Mouse (Mus musculus) forebrain, embryonic 13.5 days (tissue): ENCODE measurements around the gene Rangap1. TPM values are rescaled to one million over a fixed set of nuclear protein-coding genes. Genes with fewer than 3 reads are reported as not detected.

Source experiments
- ATAC-seq: fragments of 200-750 bp; cut with Nextera tagmentation; 2 replicates; pipeline ENCODE4 v1.8.0; 2017
- H3K27ac ChIP-seq: fragments of 300-500 bp; sonication (generic); 2 replicates; pipeline ENCODE4 v1.5.1; 2015; ENCODE audit warnings: inconsistent platforms, mild to moderate bottlenecking, moderate library complexity
- H3K27me3 ChIP-seq: fragments of 300-500 bp; sonication (generic); 2 replicates; pipeline ENCODE4 v1.6.1; 2015; ENCODE audit warnings: mild to moderate bottlenecking, inconsistent platforms
- H3K36me3 ChIP-seq: fragments of 300-500 bp; sonication (generic); 2 replicates; pipeline ENCODE4 v1.6.1; 2015; ENCODE audit warnings: mild to moderate bottlenecking, inconsistent platforms; ENCODE audit not compliant: poor library complexity, severe bottlenecking
- H3K4me1 ChIP-seq: fragments of 300-500 bp; sonication (generic); 2 replicates; pipeline ENCODE4 v1.6.1; 2015; ENCODE audit warnings: inconsistent platforms
- H3K4me2 ChIP-seq: fragments of 300-500 bp; sonication (generic); 2 replicates; pipeline ENCODE4 v1.6.1; 2015; ENCODE audit warnings: inconsistent platforms, mild to moderate bottlenecking, moderate library complexity
- H3K4me3 ChIP-seq: fragments of 300-500 bp; sonication (generic); 2 replicates; pipeline ENCODE4 v1.5.1; 2015; ENCODE audit warnings: mild to moderate bottlenecking, inconsistent platforms
- H3K9ac ChIP-seq: fragments of 300-500 bp; sonication (generic); 2 replicates; pipeline ENCODE4 v1.6.1; 2015; ENCODE audit warnings: mild to moderate bottlenecking, inconsistent platforms
- H3K9me3 ChIP-seq: fragments of 300-500 bp; sonication (generic); replicated peaks from 2 replicates; pipeline ENCODE4 v1.6.1; 2016; ENCODE audit warnings: inconsistent platforms
- WGBS: fragments of 180-500 bp; shearing (Covaris S2); methylation state at CpG from one replicate; pipeline ENCODE4 v1.1.7; 2015; 5-methylcytosine and 5-hydroxymethylcytosine counted together
- polyA plus RNA-seq: library from polyadenylated mRNA; unstranded; fragments of >200 nt; fragmentation: Nextera tagmentation; extraction: Ambion mirVana; gene quantifications from 2 replicates; pipeline ENCODE4 v1.2.1, GENCODE M21; 2015

Rangap1 gene
- polyA plus RNA-seq, 1 experiment from 2014 or later, result 141 TPM

- 67% methylated on average over 3 of the region's 3 CpGs for WGBS
- no peak for ATAC-seq
- no peak overlapping the region for H3K4me3 ChIP-seq
- no peaks in the 10 kb centered on the region for H3K9me3 ChIP-seq
- no peaks in the 10 kb centered on the region for H3K27me3 ChIP-seq
- no peak overlapping the region for H3K9ac ChIP-seq
- no peaks in the 10 kb centered on the region for H3K4me1 ChIP-seq
- H3K4me2 ChIP-seq, result no peak overlapping the region
- H3K36me3 ChIP-seq, result no peaks in the 10 kb centered on the region
- H3K27ac ChIP-seq, result no peak overlapping the region
Observed at GRCm38 (mm10) chr15:81735075-81735474, 10.3 kb downstream of the Rangap1 start.

DNA sequence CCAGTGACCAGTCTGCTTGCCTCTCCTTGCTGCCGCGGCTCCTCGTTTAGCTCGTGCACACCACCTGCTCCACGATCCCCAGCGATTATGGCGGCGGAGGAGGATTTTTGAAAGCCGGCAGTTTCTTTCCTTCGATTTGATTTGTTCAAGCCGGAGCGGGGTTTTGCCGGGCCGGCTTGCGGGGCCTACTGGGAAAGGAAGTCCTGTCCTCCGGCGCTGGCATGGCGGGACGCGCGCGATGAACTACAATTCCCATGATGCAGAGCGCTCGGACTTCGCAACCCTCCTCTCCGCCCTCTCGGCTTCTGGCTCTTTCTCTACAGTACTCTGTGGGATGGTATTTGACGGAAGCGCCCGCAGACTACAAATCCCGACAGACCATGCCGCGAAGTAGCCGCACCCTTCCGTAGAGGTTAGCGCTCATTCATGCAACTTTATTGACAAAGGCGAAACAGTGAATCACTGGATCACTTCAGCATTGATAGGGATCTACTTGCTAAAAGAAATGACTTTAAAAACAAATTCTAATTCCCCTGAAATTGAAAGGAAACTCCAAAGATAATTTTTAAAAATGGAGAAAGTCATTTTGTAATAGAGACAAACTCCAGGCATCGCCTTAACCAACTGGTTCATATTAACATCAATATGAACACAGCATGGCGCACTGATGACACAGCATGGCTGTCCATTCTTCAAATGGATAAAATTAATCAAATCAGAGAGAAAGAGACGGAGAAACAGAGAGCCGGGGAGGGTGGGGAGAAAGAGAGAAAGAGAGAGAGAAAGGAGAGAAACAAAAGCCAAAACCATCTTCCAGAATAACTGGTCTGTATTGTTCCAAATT is 15.3 kb downstream of the Rangap1 start:
- H3K4me2 ChIP-seq, result peak overlapping the region; percentile 95
- peaks cover 22% of the 10 kb centered on the region for H3K4me1 ChIP-seq
- WGBS, result 5% methylated on average over 41 of the region's 41 CpGs
- H3K9me3 ChIP-seq, result no peaks in the 10 kb centered on the region
- peaks cover 14% of the 10 kb centered on the region for H3K36me3 ChIP-seq
- H3K27ac ChIP-seq, result peak overlapping the region; percentile 68
- peak overlapping the region; percentile 96 for H3K9ac ChIP-seq
- H3K27me3 ChIP-seq, result no peaks in the 10 kb centered on the region
- H3K4me3 ChIP-seq, result peak overlapping the region; percentile 100
- peak; percentile 100 for ATAC-seq

DNA sequence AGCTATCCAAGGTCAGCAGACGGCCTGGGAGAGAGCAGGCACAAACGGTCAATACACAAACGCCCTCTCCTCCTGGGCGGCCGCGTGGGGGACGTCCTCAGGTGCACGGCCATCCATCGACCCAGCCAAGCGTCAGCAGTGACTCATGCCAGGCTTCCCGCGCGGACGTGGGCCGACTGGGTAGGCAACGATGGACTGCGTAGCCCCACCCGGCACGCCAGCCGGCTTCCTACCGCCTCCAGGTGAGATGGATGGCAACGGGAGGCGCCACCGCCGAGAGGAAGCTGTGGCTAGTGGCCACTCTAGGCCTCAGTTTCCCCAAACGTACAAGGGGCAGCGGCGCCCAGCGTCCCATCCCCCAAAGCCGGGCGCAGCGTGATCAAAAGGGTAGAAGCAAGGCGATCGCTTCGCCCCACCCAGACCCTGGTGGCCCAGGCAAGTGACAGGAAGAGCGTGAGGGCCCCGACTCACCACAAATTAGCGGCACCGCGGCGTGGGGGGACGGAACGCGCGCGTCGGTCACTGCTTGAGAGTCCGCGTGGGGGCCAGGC is 16.0 kb downstream of the Rangap1 start:
- under 1% methylated on average over 49 of the region's 49 CpGs for WGBS
- Histone ChIP-seq H3K27ac (peak overlapping the region; percentile 68), H3K36me3 (peaks cover 19% of the 10 kb centered on the region), H3K4me1 (peaks cover 22% of the 10 kb centered on the region), H3K27me3 (no peaks in the 10 kb centered on the region), H3K9ac (peak overlapping the region; percentile 96), H3K9me3 (no peaks in the 10 kb centered on the region), H3K4me2 (peak overlapping the region; percentile 95), H3K4me3 (peak overlapping the region; percentile 100)
- peak; percentile 14; the same call in 1 of the 2 replicates for ATAC-seq

GRCm38 (mm10) chr15:81725965-81726364 is 19.4 kb downstream of the Rangap1 start:
- Histone ChIP-seq H3K27ac (no peak overlapping the region), H3K4me1 (peaks cover 22% of the 10 kb centered on the region), H3K36me3 (peaks cover 53% of the 10 kb centered on the region), H3K27me3 (no peaks in the 10 kb centered on the region), H3K9ac (no peak overlapping the region), H3K4me3 (no peak overlapping the region), H3K4me2 (no peak overlapping the region), H3K9me3 (no peaks in the 10 kb centered on the region)
- no peak for ATAC-seq
- 93% methylated on average over 8 of the region's 8 CpGs for WGBS

DNA sequence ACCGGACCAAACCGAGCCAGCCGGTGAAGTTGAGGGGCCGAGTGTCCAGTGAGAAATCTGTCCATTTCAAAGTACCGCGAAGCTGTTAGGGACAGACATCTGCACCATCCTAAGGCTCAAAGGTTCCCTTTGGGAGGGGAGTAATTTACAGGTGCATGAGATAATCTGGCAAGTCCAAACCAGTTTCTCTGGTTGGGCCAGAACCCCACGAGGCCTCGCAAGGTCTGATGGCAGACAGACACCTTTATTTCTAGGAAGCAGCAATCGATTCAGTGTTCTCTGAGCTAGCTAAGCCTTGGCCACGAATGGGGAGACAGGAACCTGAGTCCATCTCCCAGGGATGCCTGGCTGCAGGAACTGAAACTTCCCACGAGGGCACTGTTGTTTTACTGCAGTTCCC is 21.7 kb downstream of the Rangap1 start:
- no peak for ATAC-seq
- H3K27me3 ChIP-seq, result no peaks in the 10 kb centered on the region
- no peaks in the 10 kb centered on the region for H3K9me3 ChIP-seq
- H3K36me3 ChIP-seq, result peaks cover 76% of the 10 kb centered on the region
- 95% methylated on average over 11 of the region's 11 CpGs for WGBS
- H3K4me3 ChIP-seq, result no peak overlapping the region
- H3K27ac ChIP-seq, result no peak overlapping the region
- peaks cover 17% of the 10 kb centered on the region for H3K4me1 ChIP-seq
- H3K9ac ChIP-seq, result no peak overlapping the region
- H3K4me2 ChIP-seq, result no peak overlapping the region

DNA sequence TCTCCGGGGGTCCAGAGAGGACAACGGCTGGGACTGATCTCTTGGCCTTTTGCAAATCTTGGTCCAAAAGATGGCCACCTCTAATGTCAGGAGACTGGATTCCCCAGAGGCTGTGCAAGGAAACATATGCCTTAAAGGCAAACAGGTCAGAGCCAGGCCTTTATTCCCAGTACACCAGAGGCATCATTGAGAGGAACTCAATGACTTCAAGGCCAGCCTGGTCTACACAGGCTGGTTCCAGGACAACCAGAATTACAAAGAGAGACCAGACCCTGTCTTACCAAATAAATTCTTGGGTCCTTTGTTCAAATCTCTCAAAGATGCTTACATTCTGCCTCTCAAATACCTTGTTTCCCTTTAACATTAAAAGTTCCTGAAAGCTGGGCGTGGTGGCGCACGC is 23.0 kb downstream of the Rangap1 start:
- ATAC-seq, result no peak
- Histone ChIP-seq H3K9me3 (no peaks in the 10 kb centered on the region), H3K4me2 (no peak overlapping the region), H3K27ac (no peak overlapping the region), H3K9ac (no peak overlapping the region), H3K4me1 (peaks cover 13% of the 10 kb centered on the region; the same call in 1 of the 2 replicates), H3K36me3 (peaks cover 89% of the 10 kb centered on the region), H3K4me3 (no peak overlapping the region), H3K27me3 (no peaks in the 10 kb centered on the region)
- WGBS, result 95% methylated on average over 5 of the region's 5 CpGs

GRCm38 (mm10) chr15:81719139-81719531 is 26.2 kb downstream of the Rangap1 start:
- Histone ChIP-seq H3K4me2 (no peak overlapping the region), H3K27me3 (no peaks in the 10 kb centered on the region), H3K4me3 (no peak overlapping the region), H3K4me1 (peaks cover 9% of the 10 kb centered on the region; the same call in 1 of the 2 replicates), H3K27ac (peak overlapping the region; percentile 83), H3K36me3 (peaks cover 95% of the 10 kb centered on the region), H3K9ac (no peak overlapping the region), H3K9me3 (no peaks in the 10 kb centered on the region)
- no peak for ATAC-seq
- 90% methylated on average over 6 of the region's 6 CpGs for WGBS

- 0 out of 2 replicates have a peak overlapping the region, but pooled peaks have one; percentile 16 for H3K9ac ChIP-seq
- H3K27ac ChIP-seq, result peak overlapping the region; percentile 83
- H3K4me1 ChIP-seq, result peaks cover 9% of the 10 kb centered on the region; the same call in 1 of the 2 replicates
- WGBS, result 77% methylated on average over 9 of the region's 9 CpGs
- H3K4me2 ChIP-seq, result peak overlapping the region; percentile 20
- H3K36me3 ChIP-seq, result peaks cover 95% of the 10 kb centered on the region
- H3K27me3 ChIP-seq, result no peaks in the 10 kb centered on the region
- no peak overlapping the region for H3K4me3 ChIP-seq
- no peaks in the 10 kb centered on the region for H3K9me3 ChIP-seq
- ATAC-seq, result peak; percentile 75
Observed at GRCm38 (mm10) chr15:81718336-81719138, 26.8 kb downstream of the Rangap1 start.

- ATAC-seq, result no peak
- H3K4me1 ChIP-seq, result peaks cover 9% of the 10 kb centered on the region; the same call in 1 of the 2 replicates
- H3K4me2 ChIP-seq, result no peak overlapping the region
- peaks cover 93% of the 10 kb centered on the region for H3K36me3 ChIP-seq
- H3K27ac ChIP-seq, result no peak overlapping the region; the same call in 1 of the 2 replicates
- no peak overlapping the region for H3K4me3 ChIP-seq
- no peaks in the 10 kb centered on the region for H3K9me3 ChIP-seq
- H3K27me3 ChIP-seq, result no peaks in the 10 kb centered on the region
- H3K9ac ChIP-seq, result no peak overlapping the region
- 90% methylated on average over 6 of the region's 6 CpGs for WGBS
Observed at GRCm38 (mm10) chr15:81713742-81714141, 31.6 kb downstream of the Rangap1 start.

- no peak for ATAC-seq
- Histone ChIP-seq H3K9ac (no peak overlapping the region), H3K36me3 (peaks cover 90% of the 10 kb centered on the region), H3K27ac (no peak overlapping the region), H3K4me2 (no peak overlapping the region), H3K9me3 (no peaks in the 10 kb centered on the region), H3K27me3 (no peaks in the 10 kb centered on the region), H3K4me3 (no peak overlapping the region), H3K4me1 (no peaks in the 10 kb centered on the region)
- WGBS, result 70% methylated on average over 4 of the region's 4 CpGs
Observed at GRCm38 (mm10) chr15:81710801-81711200, 34.5 kb downstream of the Rangap1 start.

DNA sequence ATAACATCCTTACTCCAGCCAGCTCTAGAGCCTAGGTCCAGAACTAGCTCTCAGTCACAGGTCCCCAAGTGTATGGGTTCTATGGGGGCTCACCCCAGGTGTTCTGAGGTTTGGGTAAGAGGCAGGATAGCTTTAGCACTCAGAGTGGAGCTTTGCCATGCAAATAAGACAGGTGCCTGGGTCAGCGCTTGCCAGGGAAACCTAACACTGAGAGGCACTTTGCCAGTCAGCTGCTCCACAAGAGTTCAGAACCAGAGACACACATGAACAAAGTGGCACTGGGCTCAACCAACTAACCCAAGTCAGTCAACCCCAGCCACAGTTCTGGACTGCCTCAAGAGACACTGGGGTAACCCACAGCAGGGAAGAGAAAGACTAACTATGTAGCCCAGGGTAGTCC is 35.6 kb downstream of the Rangap1 start:
- H3K27me3 ChIP-seq, result no peaks in the 10 kb centered on the region
- H3K27ac ChIP-seq, result no peak overlapping the region
- 96% methylated on average over 1 of the region's 1 CpGs for WGBS
- H3K9ac ChIP-seq, result no peak overlapping the region
- no peaks in the 10 kb centered on the region for H3K4me1 ChIP-seq
- H3K4me3 ChIP-seq, result no peak overlapping the region
- H3K36me3 ChIP-seq, result peaks cover 91% of the 10 kb centered on the region
- ATAC-seq, result no peak
- H3K9me3 ChIP-seq, result no peaks in the 10 kb centered on the region
- H3K4me2 ChIP-seq, result no peak overlapping the region

DNA sequence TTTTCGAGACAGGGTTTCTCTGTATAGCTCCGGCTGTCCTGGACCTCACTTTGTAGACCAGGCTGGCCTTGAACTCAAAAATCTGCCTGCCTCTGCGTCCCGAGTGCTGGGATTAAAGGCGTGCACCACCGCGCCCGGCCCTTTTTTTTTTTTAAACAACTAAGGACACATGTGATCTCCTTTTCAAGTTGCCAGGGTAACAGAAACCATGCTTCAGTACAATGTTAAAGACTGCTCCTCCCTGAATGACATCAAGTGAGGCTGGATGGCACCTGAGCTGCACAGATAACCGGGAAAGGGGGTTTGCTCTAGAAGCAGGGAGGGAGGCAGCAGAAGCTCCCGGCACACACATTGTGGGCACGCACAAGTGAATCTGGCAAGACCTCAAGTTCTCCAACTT is 36.3 kb downstream of the Rangap1 start:
- H3K27ac ChIP-seq, result no peak overlapping the region
- no peak overlapping the region for H3K4me3 ChIP-seq
- peaks cover 96% of the 10 kb centered on the region for H3K36me3 ChIP-seq
- no peaks in the 10 kb centered on the region for H3K4me1 ChIP-seq
- H3K27me3 ChIP-seq, result no peaks in the 10 kb centered on the region
- no peak overlapping the region for H3K4me2 ChIP-seq
- no peak for ATAC-seq
- WGBS, result 90% methylated on average over 11 of the region's 11 CpGs
- H3K9ac ChIP-seq, result no peak overlapping the region
- H3K9me3 ChIP-seq, result no peaks in the 10 kb centered on the region
